Mouse (Mus musculus) thymus, adult 2 months (tissue): Measurements from ENCODE around the gene Cd5. TPM values are rescaled to one million over a fixed set of nuclear protein-coding genes. Genes with fewer than 3 reads are reported as not detected.

ENCODE experiments used
- DNase-seq: peaks from one replicate; pipeline ENCODE4 v3.0.0; 2021
- H3K27ac ChIP-seq: fragments of 200-500 bp; 2 replicates; pipeline ENCODE4 v1.5.1; 2012; ENCODE audit warnings: low read length, control low read depth; ENCODE audit not compliant: control insufficient read depth, insufficient read depth
- H3K27me3 ChIP-seq: fragments of 200-500 bp; 2 replicates; pipeline ENCODE4 v1.6.1; 2012; ENCODE audit warnings: mild to moderate bottlenecking, low read length, moderate library complexity, mixed read lengths; ENCODE audit not compliant: control insufficient read depth, insufficient read depth
- H3K36me3 ChIP-seq: fragments of 200-500 bp; 2 replicates; pipeline ENCODE4 v1.6.1; 2012; ENCODE audit warnings: mild to moderate bottlenecking, low read length, moderate library complexity; ENCODE audit not compliant: control insufficient read depth, insufficient read depth
- H3K4me1 ChIP-seq: fragments of 200-500 bp; replicated peaks from 2 replicates; pipeline ENCODE4 v1.6.1; 2012; ENCODE audit warnings: low read length; ENCODE audit not compliant: control insufficient read depth, insufficient read depth
- H3K4me3 ChIP-seq: fragments of 200-500 bp; 2 replicates; pipeline ENCODE4 v1.5.1; 2012; ENCODE audit warnings: mild to moderate bottlenecking, low read length, control low read depth, moderate library complexity; ENCODE audit not compliant: control insufficient read depth, insufficient read depth
- CTCF ChIP-seq: fragments of 200-500 bp; IDR thresholded peaks from 2 replicates; pipeline ENCODE4 v1.5.1; 2012; ENCODE audit warnings: mild to moderate bottlenecking, control low read depth, low read length, moderate library complexity, borderline replicate concordance; ENCODE audit not compliant: control insufficient read depth, poor library complexity, insufficient read depth; ENCODE audit errors: extremely low read depth
- POLR2A ChIP-seq: fragments of 200-500 bp; IDR thresholded peaks from 2 replicates; pipeline ENCODE4 v1.6.1; 2012; ENCODE audit warnings: mild to moderate bottlenecking, low read length, control low read depth, moderate library complexity; ENCODE audit not compliant: control insufficient read depth, poor library complexity, insufficient read depth; ENCODE audit errors: extremely low read depth
- WGBS: fragments of 180-500 bp; shearing (Covaris S2); methylation state at CpG from one replicate; pipeline ENCODE4 v1.1.7; 2018; 5-methylcytosine and 5-hydroxymethylcytosine counted together
- polyA plus RNA-seq: library from polyadenylated mRNA; depleted of rRNA; stranded (reverse); fragments of >200 nt; gene quantifications from 2 replicates; pipeline ENCODE4 v1.2.3, GENCODE M21; 2012

Gene Cd5
- polyA plus RNA-seq, 1 experiment, result 282 TPM

- DNase-seq, result no peak
- no peak for TF ChIP-seq POLR2A
- no peak for TF ChIP-seq CTCF
These were observed 21.4 kb upstream of the Cd5 start for GRCm38 (mm10) chr19:10759983-10760831.

DNA sequence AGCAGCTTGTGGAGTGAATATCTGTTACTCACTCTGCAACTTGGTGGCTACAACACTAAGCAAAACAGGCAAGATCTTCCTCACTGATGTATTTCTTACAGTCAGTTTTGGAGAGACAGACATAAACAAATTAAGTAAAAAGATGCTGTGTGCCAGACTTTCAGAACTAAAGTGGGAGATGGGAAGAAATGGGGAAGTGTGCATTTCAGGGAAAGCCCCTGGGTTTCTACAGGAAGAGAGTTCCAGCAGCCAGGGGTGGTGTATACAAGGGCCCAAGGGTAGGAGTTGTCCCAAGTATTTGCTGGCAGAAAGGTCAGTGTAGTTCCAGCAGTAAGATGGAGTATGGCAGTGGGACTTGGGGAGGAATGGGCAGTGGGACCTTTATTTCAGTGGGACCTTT, 20.7 kb upstream of the Cd5 start:
- H3K27me3 ChIP-seq, result no peaks in the 10 kb centered on the region
- DNase-seq, result no peak
- H3K4me3 ChIP-seq, result no peak overlapping the region
- H3K27ac ChIP-seq, result no peak overlapping the region
- no peak for TF ChIP-seq POLR2A
- TF ChIP-seq CTCF, result no peak
- H3K36me3 ChIP-seq, result no peaks in the 10 kb centered on the region
- peaks cover 69% of the 10 kb centered on the region for H3K4me1 ChIP-seq

More at GRCm38 (mm10) chr19:10759983-10760831, 21.4 kb upstream of the Cd5 start:
- 41% methylated on average over 9 of the region's 9 CpGs for WGBS
- Histone ChIP-seq H3K27ac (peak overlapping the region; percentile 54; the same call in 1 of the 2 replicates), H3K4me1 (peaks cover 67% of the 10 kb centered on the region), H3K27me3 (no peaks in the 10 kb centered on the region), H3K36me3 (no peaks in the 10 kb centered on the region), H3K4me3 (no peak overlapping the region)

- Histone ChIP-seq H3K4me1 (peaks cover 72% of the 10 kb centered on the region), H3K27me3 (no peaks in the 10 kb centered on the region), H3K27ac (no peak overlapping the region)
These were observed 19.9 kb upstream of the Cd5 start for GRCm38 (mm10) chr19:10758708-10759107.

GRCm38 (mm10) chr19:10757526-10757925, 18.7 kb upstream of the Cd5 start:
- TF ChIP-seq CTCF (no peak), POLR2A (no peak)
- no peaks in the 10 kb centered on the region for H3K27me3 ChIP-seq
- no peak overlapping the region for H3K27ac ChIP-seq
- no peak overlapping the region for H3K4me3 ChIP-seq
- DNase-seq, result no peak
- no peaks in the 10 kb centered on the region for H3K36me3 ChIP-seq
- WGBS, result 75% methylated on average over 2 of the region's 2 CpGs
- peaks cover 70% of the 10 kb centered on the region for H3K4me1 ChIP-seq

More at GRCm38 (mm10) chr19:10758708-10759107, 19.9 kb upstream of the Cd5 start:
- Histone ChIP-seq H3K4me3 (no peak overlapping the region), H3K36me3 (no peaks in the 10 kb centered on the region)
- 71% methylated on average over 6 of the region's 6 CpGs for WGBS
- DNase-seq, result no peak
- TF ChIP-seq CTCF (no peak), POLR2A (no peak)

DNA sequence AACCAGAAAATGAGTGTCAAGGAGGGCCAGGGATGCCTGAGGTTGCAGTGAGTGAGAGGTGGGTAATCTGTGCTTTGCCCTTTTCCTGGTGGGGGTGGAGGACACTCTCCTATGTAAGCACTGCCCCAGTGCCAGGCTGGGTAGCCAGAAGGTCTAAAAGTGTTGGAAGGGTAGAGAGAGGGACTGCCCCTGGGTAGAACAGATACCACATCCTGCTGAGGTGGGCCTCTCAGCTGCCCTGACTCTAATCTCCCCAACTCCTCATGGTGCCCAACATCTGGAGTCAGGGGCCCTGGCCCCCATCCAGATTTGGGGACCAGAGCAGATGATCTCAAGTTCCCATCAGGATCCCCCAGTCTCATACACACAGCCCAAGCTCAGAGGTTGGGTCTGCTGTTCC, 18.3 kb upstream of the Cd5 start:
- DNase-seq, result no peak
- TF ChIP-seq POLR2A (no peak), CTCF (no peak)
- Histone ChIP-seq H3K36me3 (no peaks in the 10 kb centered on the region), H3K27me3 (no peaks in the 10 kb centered on the region), H3K4me3 (no peak overlapping the region), H3K4me1 (peaks cover 68% of the 10 kb centered on the region), H3K27ac (no peak overlapping the region)

- Histone ChIP-seq H3K27ac (peak overlapping the region; percentile 69; the same call in 1 of the 2 replicates), H3K27me3 (no peaks in the 10 kb centered on the region), H3K4me3 (no peak overlapping the region), H3K4me1 (peaks cover 56% of the 10 kb centered on the region), H3K36me3 (no peaks in the 10 kb centered on the region)
- 70% methylated on average over 5 of the region's 5 CpGs for WGBS
- no peak for DNase-seq
- TF ChIP-seq CTCF (no peak), POLR2A (no peak)
These were observed 13.8 kb upstream of the Cd5 start for GRCm38 (mm10) chr19:10752646-10753045.

DNA sequence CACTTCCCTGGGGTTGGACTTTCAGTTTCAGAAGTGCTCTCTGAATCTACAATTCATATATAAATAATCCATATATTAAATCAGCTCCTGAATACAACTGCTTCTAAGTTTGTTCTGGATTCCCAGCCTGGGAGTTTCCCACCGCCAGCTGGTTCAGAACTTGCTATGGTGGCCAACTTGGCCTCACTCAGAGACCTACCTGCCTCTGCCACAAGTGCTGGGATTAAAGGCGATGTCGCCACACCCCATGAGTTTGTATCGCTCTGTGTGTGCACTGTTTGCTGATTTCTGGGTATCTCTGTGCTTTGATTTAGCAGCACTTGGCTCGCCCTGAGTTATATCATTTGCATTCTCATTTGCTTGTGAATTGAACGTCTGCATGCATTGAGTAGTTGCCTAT, 13.3 kb upstream of the Cd5 start:
- DNase-seq, result no peak
- 83% methylated on average over 6 of the region's 6 CpGs for WGBS
- Histone ChIP-seq H3K4me1 (peaks cover 53% of the 10 kb centered on the region), H3K36me3 (no peaks in the 10 kb centered on the region), H3K27me3 (no peaks in the 10 kb centered on the region), H3K27ac (peak overlapping the region; percentile 63), H3K4me3 (no peak overlapping the region)
- TF ChIP-seq POLR2A (no peak), CTCF (no peak)
